Mouse (Mus musculus) forebrain, embryonic 12.5 days (tissue): ENCODE data around the gene Chchd2. TPM values are rescaled to one million over a fixed set of nuclear protein-coding genes. Genes with fewer than 3 reads are reported as not detected.

ENCODE experiments used
- polyA plus RNA-seq: library from polyadenylated mRNA; unstranded; fragments of >200 nt; fragmentation: Nextera tagmentation; extraction: Ambion mirVana; gene quantifications from 2 replicates; pipeline ENCODE4 v1.2.1, GENCODE M21; 2016

Gene Chchd2
- polyA plus RNA-seq, 1 experiment from 2014 or later = 796 TPM

Other genes with a start within 250 kb of the Chchd2 start
- gene Zfp11, start 217.4 kb downstream of the Chchd2 start, polyA plus RNA-seq = 5.6 and 6.3 TPM in 2 replicates
- gene Sept14, start 179.0 kb downstream of the Chchd2 start, polyA plus RNA-seq = not detected in 2 replicates
- gene Mrps17, start 172.0 kb downstream of the Chchd2 start, polyA plus RNA-seq = 160 and 166 TPM in 2 replicates
- gene Nipsnap2, start 162.4 kb downstream of the Chchd2 start, polyA plus RNA-seq = 79.0 and 83.1 TPM in 2 replicates
- gene Psph, start 100.0 kb downstream of the Chchd2 start, polyA plus RNA-seq = 42.8 and 47.3 TPM in 2 replicates
- gene Sumf2, start 40.5 kb downstream of the Chchd2 start, polyA plus RNA-seq = 47.0 and 49.2 TPM in 2 replicates
- gene Zbed5, start 8.3 kb upstream of the Chchd2 start, polyA plus RNA-seq = 6.2 and 7.0 TPM in 2 replicates
- gene Phkg1, start 11.1 kb upstream of the Chchd2 start, polyA plus RNA-seq = 0.23 and 0.32 TPM in 2 replicates
- gene Nupr1l, start 21.1 kb upstream of the Chchd2 start, polyA plus RNA-seq = 6.2 and 6.9 TPM in 2 replicates
- 41.2 and 41.3 TPM in 2 replicates for gene Vkorc1l1, start 54.5 kb upstream of the Chchd2 start, polyA plus RNA-seq
- gene Gusb, start 115.6 kb upstream of the Chchd2 start, polyA plus RNA-seq = 17.1 and 20.6 TPM in 2 replicates
- gene Asl, start 141.8 kb upstream of the Chchd2 start, polyA plus RNA-seq = 20.9 and 23.5 TPM in 2 replicates
- gene Crcp, start 141.8 kb upstream of the Chchd2 start, polyA plus RNA-seq = 54.0 and 55.8 TPM in 2 replicates
- 55.1 and 56.5 TPM in 2 replicates for gene Tpst1, start 185.9 kb upstream of the Chchd2 start, polyA plus RNA-seq